8 mouse cellular contexts compared by ENCODE assay signal in genomic region chr17:3085152-3085551, GRCm38 (mm10). TPM values are rescaled to one million over a fixed set of nuclear protein-coding genes. Genes with fewer than 3 reads are reported as not detected.
DNase-seq lines count a peak whose midpoint lies in the region; ATAC-seq and TF ChIP-seq lines count a peak whose summit lies in the region.

No protein-coding gene starts in this region.

- no peaks in the 10 kb centered on the region for H3K27me3 ChIP-seq in lung, embryonic 16.5 days (ENCODE audit: control insufficient read depth, insufficient read depth, low read depth, low read length)
- no peaks in the 10 kb centered on the region for H3K27me3 ChIP-seq in hindbrain, embryonic 12.5 days
- H3K27me3 ChIP-seq in midbrain, embryonic 16.5 days (ENCODE audit: control insufficient read depth, insufficient read depth, low read depth, low read length), result no peaks in the 10 kb centered on the region

- H3K9ac ChIP-seq in lung, embryonic 16.5 days (ENCODE audit: low read length), result no peak overlapping the region; the same call in 1 of the 2 replicates
- no peak overlapping the region; the same call in 1 of the 2 replicates for H3K9ac ChIP-seq in hindbrain, embryonic 12.5 days
- no peak overlapping the region; the same call in 1 of the 2 replicates for H3K9ac ChIP-seq in midbrain, embryonic 16.5 days (ENCODE audit: low read depth, low read length)

- DNase-seq in lung, postnatal 4 days, result no peak
- no peak for DNase-seq in right cerebral cortex, postnatal 25 days
- no peak for DNase-seq in adrenal gland, postnatal 10 days
- no peak for DNase-seq in left cerebral cortex, adult 11 months (ENCODE audit: low spot score)

- no peaks in the 10 kb centered on the region for H3K36me3 ChIP-seq in lung, embryonic 16.5 days (ENCODE audit: control insufficient read depth, insufficient read depth, low read length)
- H3K36me3 ChIP-seq in hindbrain, embryonic 12.5 days, result no peaks in the 10 kb centered on the region
- H3K36me3 ChIP-seq in midbrain, embryonic 16.5 days (ENCODE audit: control insufficient read depth, insufficient read depth, low read length), result no peaks in the 10 kb centered on the region

- no peak for ATAC-seq in lung, embryonic 16.5 days (ENCODE audit: low read depth)
- ATAC-seq in hindbrain, embryonic 12.5 days (ENCODE audit: low FRiP score), result no peak
- no peak for ATAC-seq in midbrain, embryonic 16.5 days

- H3K4me3 ChIP-seq in lung, embryonic 16.5 days (ENCODE audit: low read length), result peak overlapping the region; percentile 61
- H3K4me3 ChIP-seq in cortical plate, adult 2 months (ENCODE audit: insufficient read depth, low read length), result peak overlapping the region; percentile 58; the same call in 1 of the 2 replicates
- H3K4me3 ChIP-seq in hindbrain, embryonic 12.5 days, result peak overlapping the region; percentile 48
- H3K4me3 ChIP-seq in midbrain, embryonic 16.5 days (ENCODE audit: low read depth, low read length), result peak overlapping the region; percentile 50

- H3K4me2 ChIP-seq in lung, embryonic 16.5 days (ENCODE audit: low read depth, low read length), result peak overlapping the region; percentile 70
- H3K4me2 ChIP-seq in hindbrain, embryonic 12.5 days (replicated peaks), result peak overlapping the region; percentile 60
- peak overlapping the region; percentile 60 for H3K4me2 ChIP-seq in midbrain, embryonic 16.5 days (ENCODE audit: low read length)

- H3K9me3 ChIP-seq in lung, embryonic 16.5 days (ENCODE audit: control insufficient read depth, low read length), result no peaks in the 10 kb centered on the region
- peaks cover 3% of the 10 kb centered on the region for H3K9me3 ChIP-seq in hindbrain, embryonic 12.5 days (replicated peaks)
- H3K9me3 ChIP-seq in midbrain, embryonic 16.5 days (replicated peaks; ENCODE audit: control insufficient read depth, low read length, poor library complexity, severe bottlenecking), result no peaks in the 10 kb centered on the region

- WGBS in lung, embryonic 16.5 days, result 67% methylated on average over 3 of the region's 3 CpGs
- 64% methylated on average over 3 of the region's 3 CpGs for WGBS in hindbrain, embryonic 12.5 days
- WGBS in midbrain, embryonic 16.5 days, result 68% methylated on average over 3 of the region's 3 CpGs

- no peak for TF ChIP-seq POLR2A in cortical plate, adult 2 months (IDR thresholded peaks at IDR 0.05; ENCODE audit: extremely low read depth, insufficient read depth, low read length)

- no peak overlapping the region for H3K27ac ChIP-seq in lung, embryonic 16.5 days (ENCODE audit: low read length)
- H3K27ac ChIP-seq in cortical plate, adult 2 months (ENCODE audit: insufficient read depth, low read length), result no peak overlapping the region
- no peak overlapping the region for H3K27ac ChIP-seq in hindbrain, embryonic 12.5 days
- H3K27ac ChIP-seq in midbrain, embryonic 16.5 days (ENCODE audit: low read length), result no peak overlapping the region; the same call in 1 of the 2 replicates

- no peak for TF ChIP-seq CTCF in cortical plate, adult 2 months (IDR thresholded peaks at IDR 0.05; ENCODE audit: extremely low read depth, insufficient read depth, low read length)

- H3K4me1 ChIP-seq in lung, embryonic 16.5 days (replicated peaks; ENCODE audit: control insufficient read depth, insufficient read depth, low read length), result no peaks in the 10 kb centered on the region
- H3K4me1 ChIP-seq in cortical plate, adult 2 months (ENCODE audit: control insufficient read depth, insufficient read depth, low read length), result no peaks in the 10 kb centered on the region
- H3K4me1 ChIP-seq in hindbrain, embryonic 12.5 days, result 0 out of 2 replicates have a peak, but pooled peaks cover 3% of the 10 kb centered on the region
- no peaks in the 10 kb centered on the region; the same call in 1 of the 2 replicates for H3K4me1 ChIP-seq in midbrain, embryonic 16.5 days (ENCODE audit: control insufficient read depth, insufficient read depth, low read length)

RNA-seq across cellular contexts. Expression of gene Scaf8, which starts 29.6 kb away (rescaled TPM):
- polyA plus RNA-seq in lung, embryonic 16.5 days (2015; fragmentation: Nextera tagmentation; extraction: Ambion mirVana), result 16.0 and 18.1 TPM in 2 replicates
- polyA plus RNA-seq in cortical plate, adult 2 months (2012; rRNA removed), result 31.1 and 32.4 TPM in 2 replicates
- 29.6 and 32.1 TPM in 2 replicates for polyA plus RNA-seq in hindbrain, embryonic 12.5 days (2016; fragmentation: Nextera tagmentation; extraction: Ambion mirVana)
- 14.5 and 16.7 TPM in 2 replicates for polyA plus RNA-seq in midbrain, embryonic 16.5 days (2015; fragmentation: Nextera tagmentation; extraction: Ambion mirVana)
- total RNA-seq in adrenal gland, postnatal 10 days (2021), result 10 to 100 TPM; 37.8 to 43.7 TPM
